Mouse (Mus musculus): ENCODE results near the gene Hadha. TPM values are rescaled to one million over a fixed set of nuclear protein-coding genes. Genes with fewer than 3 reads are reported as not detected.

Hadha gene
- total RNA-seq, 1 experiment from 2014 or later, result 139 TPM

DNA sequence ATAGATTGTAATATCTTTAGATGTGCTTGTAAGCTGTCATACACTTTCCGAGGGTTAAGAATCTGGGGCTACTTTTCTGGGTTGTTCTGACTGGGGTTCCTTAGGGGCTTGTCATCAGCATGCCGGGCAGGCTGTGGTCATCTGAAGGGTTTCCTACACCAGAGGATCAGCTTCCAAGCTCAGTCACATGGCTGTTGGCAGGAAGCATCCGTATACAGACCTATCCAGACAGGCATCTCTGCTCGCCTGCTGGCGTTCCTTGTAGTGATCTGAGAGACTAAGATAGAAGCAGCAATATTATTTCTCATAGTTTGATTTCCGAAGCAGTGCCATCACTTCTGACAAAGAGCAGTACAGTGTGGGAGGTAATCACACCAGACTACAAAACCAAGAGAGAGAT is 4.6 kb upstream of the Hadha start:
- ATAC-seq (replicated peaks in 1 of 2; ENCODE audit: insufficient read depth in 1 of 2, low FRiP score in 2 of 2, low TSS enrichment in 1 of 2, low read depth in 1 of 2, poor library complexity in 2 of 2, severe bottlenecking in 2 of 2), result no peak

DNA sequence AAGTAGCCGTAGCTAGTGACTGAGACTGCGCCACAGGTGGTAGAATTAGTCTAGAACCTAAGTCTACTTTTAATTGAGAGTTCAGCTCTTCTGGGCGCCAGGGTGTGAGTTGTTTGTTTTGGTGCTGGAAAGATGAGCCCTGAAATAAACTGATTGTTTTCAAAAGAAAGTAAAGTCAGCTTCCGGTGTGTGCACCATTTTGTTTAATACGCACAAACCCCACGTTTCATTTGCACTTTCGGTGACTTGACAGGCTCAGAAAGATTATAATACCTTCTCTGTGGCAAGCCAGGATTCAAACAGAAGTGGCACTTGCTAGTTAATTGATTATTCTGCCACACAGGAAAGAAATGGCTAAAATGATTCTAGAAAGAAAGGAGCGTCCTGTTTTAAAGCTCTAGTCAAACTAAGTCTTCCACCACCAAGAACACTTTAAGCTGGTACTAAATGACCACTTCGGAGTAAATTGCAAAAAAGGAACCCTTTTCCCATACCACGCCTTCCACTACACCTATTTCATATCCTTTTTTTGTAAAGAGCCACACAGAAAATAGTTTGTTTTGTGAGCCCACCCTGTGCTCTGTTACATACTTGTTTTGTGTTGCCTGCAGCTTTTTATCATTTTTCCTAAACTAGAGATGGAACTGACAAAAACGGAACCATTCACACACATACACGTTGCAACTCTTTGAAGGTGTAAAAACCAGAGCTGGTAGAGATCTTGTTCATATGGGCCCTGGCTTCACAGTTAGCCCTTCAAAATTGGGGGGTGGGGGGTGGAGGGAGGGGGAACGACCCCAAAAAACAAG is 1.1 kb upstream of the Hadha start:
- 0 out of 4 replicates have a peak, but pooled peaks of 1 of the 2 experiments have one; percentile 5 for ATAC-seq (replicated peaks in 1 of 2; ENCODE audit: insufficient read depth in 1 of 2, low FRiP score in 2 of 2, low TSS enrichment in 1 of 2, low read depth in 1 of 2, poor library complexity in 2 of 2, severe bottlenecking in 2 of 2)

DNA sequence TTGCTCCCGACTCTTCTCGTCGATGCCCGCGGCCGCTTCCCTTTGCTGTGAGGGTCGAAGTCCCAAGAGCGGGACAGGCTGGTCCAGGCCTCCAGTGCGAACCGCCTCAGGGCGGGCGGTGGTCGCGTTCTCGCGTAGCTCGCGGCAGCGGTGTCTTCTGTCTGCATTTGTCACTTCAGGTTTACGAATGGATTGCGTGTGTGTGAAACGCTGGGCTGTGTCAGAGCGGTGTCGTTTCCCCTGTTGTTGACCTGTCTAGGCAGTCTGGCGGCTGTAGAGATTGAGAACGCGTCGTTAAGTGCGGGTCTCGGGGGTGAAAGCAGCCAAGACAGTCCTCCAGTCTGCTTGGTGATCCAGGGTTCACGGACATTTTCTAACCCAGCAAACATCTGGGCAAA is 432 bp upstream of the Hadha start:
- ATAC-seq (replicated peaks in 1 of 2; ENCODE audit: insufficient read depth in 1 of 2, low FRiP score in 2 of 2, low TSS enrichment in 1 of 2, low read depth in 1 of 2, poor library complexity in 2 of 2, severe bottlenecking in 2 of 2), result peak in 1 of 2 experiments; percentile 16; a peak in 3 of 4 replicates

DNA sequence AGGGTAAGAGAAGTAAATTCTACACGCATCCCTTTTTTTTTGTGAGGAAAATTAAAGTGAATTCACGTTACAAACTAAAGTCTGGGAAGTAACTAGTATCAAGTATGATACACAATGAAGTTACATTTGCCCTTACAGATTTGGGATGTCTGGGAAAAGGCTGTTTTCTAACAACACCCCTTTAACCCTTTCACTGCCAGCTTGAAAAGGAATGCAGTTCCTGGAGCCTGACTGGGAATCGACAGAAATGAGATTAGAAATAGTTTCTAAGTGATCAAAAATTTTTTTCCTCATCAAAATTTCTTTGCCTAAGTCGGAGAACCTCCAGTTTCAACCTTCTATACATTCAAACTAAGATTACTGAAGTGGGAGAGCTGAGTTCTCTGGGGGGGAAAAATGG is 949 bp downstream of the Hadha start:
- no peak for ATAC-seq (replicated peaks in 1 of 2; ENCODE audit: insufficient read depth in 1 of 2, low FRiP score in 2 of 2, low TSS enrichment in 1 of 2, low read depth in 1 of 2, poor library complexity in 2 of 2, severe bottlenecking in 2 of 2)

DNA sequence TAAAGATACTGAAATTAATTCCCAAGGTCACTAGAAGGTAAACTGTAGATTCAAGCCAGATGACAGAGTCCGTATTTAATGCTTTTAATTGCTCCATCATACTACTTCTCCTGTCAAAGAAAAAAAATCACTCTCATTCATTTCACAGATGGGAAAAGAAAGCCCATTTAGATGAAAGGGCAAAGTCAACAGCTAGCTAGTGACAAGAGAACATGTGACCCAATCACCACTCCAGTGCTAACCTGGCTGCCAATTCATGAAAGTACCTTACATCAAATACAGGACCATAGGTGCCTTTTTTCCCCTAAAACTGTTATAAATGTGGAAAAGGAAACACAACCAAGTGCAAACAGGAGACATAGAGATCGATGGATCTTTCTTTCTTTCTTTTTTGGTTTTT is 1.7 kb downstream of the Hadha start:
- no peak for ATAC-seq (replicated peaks in 1 of 2; ENCODE audit: insufficient read depth in 1 of 2, low FRiP score in 2 of 2, low TSS enrichment in 1 of 2, low read depth in 1 of 2, poor library complexity in 2 of 2, severe bottlenecking in 2 of 2)

DNA sequence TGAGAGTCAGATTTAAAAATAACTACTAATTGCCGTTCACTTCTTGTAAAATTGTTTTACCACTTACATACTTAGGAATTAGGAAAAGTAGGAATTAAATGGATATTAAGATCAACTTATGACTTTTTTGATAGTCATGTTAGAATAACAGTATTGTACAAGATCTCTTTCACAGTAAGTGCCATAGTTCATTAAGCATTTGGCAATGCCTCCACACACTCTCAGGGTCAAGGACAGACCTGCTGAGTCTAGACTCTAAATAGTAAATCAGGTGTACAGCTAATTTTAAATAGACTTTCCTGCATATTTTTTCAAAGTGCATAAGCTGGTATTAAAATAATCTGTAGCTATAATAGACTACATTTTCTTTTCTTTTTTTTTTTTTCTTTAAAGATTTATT is 2.5 kb downstream of the Hadha start:
- ATAC-seq (replicated peaks in 1 of 2; ENCODE audit: insufficient read depth in 1 of 2, low FRiP score in 2 of 2, low TSS enrichment in 1 of 2, low read depth in 1 of 2, poor library complexity in 2 of 2, severe bottlenecking in 2 of 2), result no peak

GRCm38 (mm10) chr5:30152007-30152406 is 3.0 kb downstream of the Hadha start:
- ATAC-seq (replicated peaks in 1 of 2; ENCODE audit: insufficient read depth in 1 of 2, low FRiP score in 2 of 2, low TSS enrichment in 1 of 2, low read depth in 1 of 2, poor library complexity in 2 of 2, severe bottlenecking in 2 of 2), result no peak

DNA sequence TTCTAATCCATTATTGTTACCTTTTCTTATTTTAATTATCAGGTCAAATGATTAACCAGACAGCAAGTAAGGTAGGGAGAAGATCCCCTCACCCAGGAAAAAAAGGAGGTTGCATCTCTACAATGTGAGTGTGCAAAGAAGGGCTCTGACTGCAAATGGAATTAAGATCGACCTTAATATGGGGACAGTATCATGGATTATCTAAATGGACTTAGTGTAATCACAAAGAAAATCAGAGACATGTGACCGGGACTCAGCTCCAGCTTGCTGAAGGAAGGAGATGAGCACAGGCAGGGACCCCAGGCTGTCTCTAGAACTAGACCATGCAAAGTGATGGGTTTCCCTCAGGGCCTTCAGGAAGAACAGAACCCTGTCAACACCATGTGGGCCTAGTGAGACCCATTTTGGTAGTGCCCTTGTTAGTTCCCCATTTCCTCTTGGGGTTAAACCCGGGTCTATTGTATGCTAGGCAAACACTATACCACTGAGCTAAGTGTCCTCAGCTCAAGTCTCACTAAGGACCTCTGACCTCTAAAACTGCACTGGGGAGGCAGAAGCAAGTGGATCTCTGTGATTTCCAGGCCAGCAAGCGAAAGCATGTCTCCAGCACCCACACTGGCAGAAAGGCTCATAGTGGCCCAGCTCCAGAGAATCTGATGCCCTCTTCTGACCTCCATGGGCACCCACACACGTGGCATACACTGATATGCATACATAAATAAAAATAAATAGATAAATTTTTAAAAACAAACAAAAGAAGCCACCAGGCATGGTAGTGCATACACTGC is 6.6 kb downstream of the Hadha start:
- ATAC-seq (replicated peaks in 1 of 2; ENCODE audit: insufficient read depth in 1 of 2, low FRiP score in 2 of 2, low TSS enrichment in 1 of 2, low read depth in 1 of 2, poor library complexity in 2 of 2, severe bottlenecking in 2 of 2), result no peak

DNA sequence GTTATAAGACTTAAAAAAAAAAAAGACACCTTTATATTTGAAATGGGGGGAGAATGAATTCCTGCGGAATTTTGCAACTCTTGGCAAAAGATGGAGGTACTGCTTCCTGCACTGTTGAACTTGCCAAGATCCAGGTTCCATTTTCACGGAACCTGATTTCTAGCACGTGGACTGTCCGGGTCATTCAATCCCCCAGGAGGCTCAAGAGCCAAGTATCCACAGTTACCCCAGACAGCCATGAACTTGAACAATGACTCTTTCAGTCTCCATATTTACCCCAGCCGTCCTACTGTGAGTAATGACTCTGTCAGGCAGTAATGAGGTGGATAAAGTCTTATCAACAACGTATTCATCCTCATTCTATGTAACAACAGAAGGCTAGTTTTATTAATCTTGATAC is 8.4 kb downstream of the Hadha start:
- ATAC-seq (replicated peaks in 1 of 2; ENCODE audit: insufficient read depth in 1 of 2, low FRiP score in 2 of 2, low TSS enrichment in 1 of 2, low read depth in 1 of 2, poor library complexity in 2 of 2, severe bottlenecking in 2 of 2), result no peak

GRCm38 (mm10) chr5:30138193-30138592 is 16.8 kb downstream of the Hadha start:
- no peak for ATAC-seq (replicated peaks in 1 of 2; ENCODE audit: insufficient read depth in 1 of 2, low FRiP score in 2 of 2, low TSS enrichment in 1 of 2, low read depth in 1 of 2, poor library complexity in 2 of 2, severe bottlenecking in 2 of 2)

DNA sequence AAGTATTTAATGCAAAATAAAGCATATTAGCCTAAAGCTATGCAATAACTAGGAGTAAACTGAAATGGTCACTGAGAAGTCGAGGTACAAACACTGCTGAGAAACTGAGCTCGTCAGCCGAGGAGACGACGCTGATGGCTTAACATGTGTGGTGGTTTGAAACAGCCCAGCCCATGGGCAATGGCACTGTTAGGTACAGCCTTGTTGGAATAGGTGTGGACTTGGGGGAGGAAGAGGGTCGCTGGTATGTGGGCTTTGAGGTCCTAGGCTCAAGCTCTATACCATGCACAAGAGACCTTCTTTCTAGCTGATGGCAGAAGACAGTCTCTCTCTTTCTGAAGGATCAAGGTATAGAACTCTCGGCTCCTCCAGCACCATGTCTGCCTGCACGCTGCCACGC is 17.7 kb downstream of the Hadha start:
- no peak for ATAC-seq (replicated peaks in 1 of 2; ENCODE audit: insufficient read depth in 1 of 2, low FRiP score in 2 of 2, low TSS enrichment in 1 of 2, low read depth in 1 of 2, poor library complexity in 2 of 2, severe bottlenecking in 2 of 2)

DNA sequence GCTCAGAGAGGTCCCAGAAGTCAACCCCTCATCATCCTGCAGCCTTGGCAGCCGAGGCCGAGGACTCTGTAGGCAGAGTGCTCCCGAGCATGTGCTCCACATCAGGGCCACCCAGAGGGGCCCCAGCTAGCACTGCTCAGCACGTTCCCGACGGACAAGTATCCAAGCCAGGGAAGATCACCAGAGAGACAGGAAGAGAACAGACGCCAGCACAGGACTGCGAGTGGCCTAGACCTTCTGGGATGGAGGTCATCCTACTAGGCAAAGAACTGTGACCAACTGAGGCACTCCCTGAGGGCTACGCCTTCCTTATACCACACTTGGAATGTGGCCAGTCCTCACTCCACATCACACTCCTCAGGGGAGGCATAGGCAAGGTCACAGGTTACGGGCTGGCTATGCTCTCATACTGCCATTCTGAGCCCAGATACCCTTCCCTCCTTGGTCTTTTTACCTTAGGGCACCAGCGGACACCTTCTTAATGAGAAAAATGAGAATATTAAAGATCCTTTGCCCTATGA is 19.2 kb downstream of the Hadha start:
- ATAC-seq (replicated peaks in 1 of 2; ENCODE audit: insufficient read depth in 1 of 2, low FRiP score in 2 of 2, low TSS enrichment in 1 of 2, low read depth in 1 of 2, poor library complexity in 2 of 2, severe bottlenecking in 2 of 2), result no peak

GRCm38 (mm10) chr5:30132173-30132572 is 22.8 kb downstream of the Hadha start:
- ATAC-seq (replicated peaks in 1 of 2; ENCODE audit: insufficient read depth in 1 of 2, low FRiP score in 2 of 2, low TSS enrichment in 1 of 2, low read depth in 1 of 2, poor library complexity in 2 of 2, severe bottlenecking in 2 of 2), result no peak

GRCm38 (mm10) chr5:30131246-30131645 is 23.7 kb downstream of the Hadha start:
- ATAC-seq (replicated peaks in 1 of 2; ENCODE audit: insufficient read depth in 1 of 2, low FRiP score in 2 of 2, low TSS enrichment in 1 of 2, low read depth in 1 of 2, poor library complexity in 2 of 2, severe bottlenecking in 2 of 2), result no peak

DNA sequence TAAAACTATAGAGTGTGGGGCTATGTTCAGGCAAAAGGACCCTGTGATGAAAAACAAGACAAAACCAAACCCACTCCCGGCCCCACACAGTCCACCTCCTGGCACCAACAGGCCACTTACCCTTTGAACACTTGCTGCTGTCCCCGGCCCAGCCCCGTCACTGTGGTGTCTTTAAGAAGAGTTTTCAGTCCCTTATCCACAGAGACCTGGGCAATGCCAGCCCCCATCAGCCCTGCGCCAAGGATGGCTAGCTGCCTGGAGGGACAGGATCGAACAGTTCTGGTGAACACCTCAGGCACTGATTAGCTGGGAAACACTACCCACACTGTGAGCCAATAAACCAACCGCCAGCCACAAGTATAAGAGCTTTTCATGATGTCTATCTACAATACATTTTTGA is 26.3 kb downstream of the Hadha start:
- ATAC-seq (replicated peaks in 1 of 2; ENCODE audit: insufficient read depth in 1 of 2, low FRiP score in 2 of 2, low TSS enrichment in 1 of 2, low read depth in 1 of 2, poor library complexity in 2 of 2, severe bottlenecking in 2 of 2), result no peak

DNA sequence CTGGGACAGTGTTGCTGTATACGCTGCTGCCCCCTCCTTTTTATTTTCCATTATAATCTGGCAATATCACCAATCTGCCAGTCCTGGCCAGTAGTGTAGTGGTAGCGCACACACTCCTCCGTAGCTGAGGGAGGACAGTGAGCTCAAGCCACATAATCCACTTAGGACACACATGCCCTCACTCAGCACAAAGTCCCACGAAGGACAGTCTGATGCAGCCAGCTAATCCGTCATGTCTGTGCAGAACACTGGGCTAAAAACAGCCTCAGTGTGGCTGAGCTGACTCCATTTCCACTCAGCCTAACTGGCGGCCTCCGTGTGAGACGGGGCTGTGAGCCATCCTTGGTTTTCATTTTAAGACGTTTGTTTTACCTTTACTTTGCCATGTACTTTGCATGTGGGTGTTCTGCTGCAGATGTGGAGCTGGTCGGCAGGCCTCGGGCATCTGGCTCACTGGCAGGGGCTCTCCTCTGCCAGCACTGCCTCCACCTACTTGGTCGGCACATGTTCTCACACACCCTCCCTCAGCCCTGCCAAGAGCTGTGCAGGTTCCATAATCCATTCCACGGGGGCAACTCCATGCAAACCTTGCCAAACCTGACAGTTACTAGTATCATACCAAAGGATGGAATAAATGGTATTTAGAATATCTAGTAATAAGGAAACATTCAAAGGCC is 26.9 kb downstream of the Hadha start:
- ATAC-seq (replicated peaks in 1 of 2; ENCODE audit: insufficient read depth in 1 of 2, low FRiP score in 2 of 2, low TSS enrichment in 1 of 2, low read depth in 1 of 2, poor library complexity in 2 of 2, severe bottlenecking in 2 of 2), result no peak

GRCm38 (mm10) chr5:30126756-30127155 is 28.2 kb downstream of the Hadha start:
- no peak for ATAC-seq (replicated peaks in 1 of 2; ENCODE audit: insufficient read depth in 1 of 2, low FRiP score in 2 of 2, low TSS enrichment in 1 of 2, low read depth in 1 of 2, poor library complexity in 2 of 2, severe bottlenecking in 2 of 2)

GRCm38 (mm10) chr5:30125587-30125986 is 29.4 kb downstream of the Hadha start:
- peak; percentile 47 to 58; a peak in 2 of 4 replicates for ATAC-seq (replicated peaks in 1 of 2; ENCODE audit: insufficient read depth in 1 of 2, low FRiP score in 2 of 2, low TSS enrichment in 1 of 2, low read depth in 1 of 2, poor library complexity in 2 of 2, severe bottlenecking in 2 of 2)
